Mouse (Mus musculus): Measurements from ENCODE around the gene Spcs1.

DNA sequence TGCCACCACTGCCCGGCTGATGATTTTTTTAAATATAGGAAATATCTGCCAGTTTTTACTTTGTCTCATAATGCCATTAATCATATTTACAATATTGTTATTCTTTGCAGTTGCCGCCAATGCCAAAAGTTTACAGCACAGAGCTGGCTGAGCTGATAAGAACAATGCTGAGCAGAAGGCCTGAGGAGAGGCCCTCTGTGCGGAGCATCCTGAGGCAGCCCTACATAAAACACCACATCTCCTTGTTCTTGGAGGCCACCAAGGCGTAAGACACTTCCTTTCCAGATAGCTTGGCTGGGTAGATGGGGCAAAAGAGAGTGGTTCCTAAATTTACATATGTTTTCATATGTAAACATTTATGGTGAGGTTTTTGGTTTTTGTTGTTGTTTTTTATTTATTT is 42.4 kb downstream of the Spcs1 start:
- TF ChIP-seq EP300 (IDR thresholded peaks at IDR 0.05; ENCODE audit: insufficient read depth, low read depth, low read length) (no peak), CTCF (IDR thresholded peaks at IDR 0.05) (no peak), POLR2A (IDR thresholded peaks at IDR 0.05; ENCODE audit: insufficient read depth, low read depth, low read length) (no peak)
